Mouse (Mus musculus) embryo, embryonic 11.5 days (tissue): ENCODE measurements around the gene Nfatc2ip.
"Not testable (repeated sequence)": the region's sequence is repeated elsewhere in the genome, so short reads cannot be mapped to it uniquely, and the experiment has no call there.

ENCODE experiments used
- DNase-seq: peaks from one replicate; pipeline ENCODE4 v3.0.0-alpha.2; 2012; ENCODE audit warnings: low read depth, low spot score

Gene Nfatc2ip

GRCm38 (mm10) chr7:126408686-126409085 lies 12.1 kb upstream of the Nfatc2ip start:
- no peak for DNase-seq

- not testable (repeated sequence) for DNase-seq
Measured at GRCm38 (mm10) chr7:126402518-126402917, 6.0 kb upstream of the Nfatc2ip start.

GRCm38 (mm10) chr7:126399548-126399947 lies 3.0 kb upstream of the Nfatc2ip start:
- DNase-seq = peak; percentile 72

GRCm38 (mm10) chr7:126397822-126398221 lies 1.3 kb upstream of the Nfatc2ip start:
- DNase-seq = no peak

- DNase-seq = no peak
Measured at GRCm38 (mm10) chr7:126397221-126397620, 684 bp upstream of the Nfatc2ip start.

GRCm38 (mm10) chr7:126392086-126392884 lies 4.3 kb downstream of the Nfatc2ip start:
- DNase-seq = not testable (repeated sequence)

- no peak for DNase-seq
Measured at GRCm38 (mm10) chr7:126388185-126388584, 8.4 kb downstream of the Nfatc2ip start.

- DNase-seq = no peak
Measured at GRCm38 (mm10) chr7:126383565-126383964, 13.0 kb downstream of the Nfatc2ip start.

GRCm38 (mm10) chr7:126377278-126378158 lies 19.0 kb downstream of the Nfatc2ip start, which contains the start of gene Spns1:
Spns1 (minus strand) TSS chr7:126377450.
- DNase-seq = peak; percentile 92

- DNase-seq = no peak
Measured at GRCm38 (mm10) chr7:126376903-126377277, 19.6 kb downstream of the Nfatc2ip start.

GRCm38 (mm10) chr7:126375012-126375411 lies 21.5 kb downstream of the Nfatc2ip start:
- no peak for DNase-seq

- no peak for DNase-seq
Measured at GRCm38 (mm10) chr7:126374526-126374925, 22.0 kb downstream of the Nfatc2ip start.

GRCm38 (mm10) chr7:126373007-126373406 lies 23.5 kb downstream of the Nfatc2ip start:
- DNase-seq = no peak

- no peak for DNase-seq
Measured at GRCm38 (mm10) chr7:126369393-126369792, 27.1 kb downstream of the Nfatc2ip start, which contains the start of gene Lat. Lat (minus strand) TSS chr7:126369570.

- no peak for DNase-seq
Measured at GRCm38 (mm10) chr7:126368367-126368766, 28.2 kb downstream of the Nfatc2ip start.

GRCm38 (mm10) chr7:126367636-126368035 lies 28.9 kb downstream of the Nfatc2ip start:
- no peak for DNase-seq

GRCm38 (mm10) chr7:126363038-126363437 lies 33.5 kb downstream of the Nfatc2ip start:
- DNase-seq = no peak

GRCm38 (mm10) chr7:126359049-126359448 lies 37.5 kb downstream of the Nfatc2ip start:
- DNase-seq = no peak

- DNase-seq = no peak
Measured at GRCm38 (mm10) chr7:126358413-126358812, 38.1 kb downstream of the Nfatc2ip start.

GRCm38 (mm10) chr7:126357838-126358237 lies 38.7 kb downstream of the Nfatc2ip start:
- no peak for DNase-seq

GRCm38 (mm10) chr7:126356793-126357591 lies 39.5 kb downstream of the Nfatc2ip start:
- DNase-seq = no peak
